Mouse (Mus musculus) neural tube, embryonic 11.5 days (tissue): Measurements from ENCODE around the gene Csnk1g1. TPM values are rescaled to one million over a fixed set of nuclear protein-coding genes. Genes with fewer than 3 reads are reported as not detected.

Source experiments
- ATAC-seq: fragments of 200-750 bp; cut with Nextera tagmentation; 2 replicates; pipeline ENCODE4 v1.8.0; 2017; ENCODE audit warnings: moderate number of reproducible peaks, mild to moderate bottlenecking, moderate TSS enrichment, moderate library complexity; ENCODE audit not compliant: insufficient read depth, low FRiP score, low TSS enrichment
- DNase-seq: peaks from one replicate; pipeline ENCODE4 v3.0.0-alpha.2; 2015; ENCODE audit warnings: low spot score
- H3K27ac ChIP-seq: fragments of 300-500 bp; sonication (generic); 2 replicates; pipeline ENCODE4 v1.5.1; 2014; ENCODE audit warnings: low read depth, mild to moderate bottlenecking, low read length
- H3K27me3 ChIP-seq: fragments of 300-500 bp; sonication (generic); 2 replicates; pipeline ENCODE4 v1.6.1; 2014; ENCODE audit warnings: mild to moderate bottlenecking, low read length, mixed read lengths; ENCODE audit not compliant: control insufficient read depth, insufficient read depth
- H3K36me3 ChIP-seq: fragments of 300-500 bp; sonication (generic); 2 replicates; pipeline ENCODE4 v1.6.1; 2014; ENCODE audit warnings: mild to moderate bottlenecking, low read length, moderate library complexity, mixed read lengths; ENCODE audit not compliant: control insufficient read depth, insufficient read depth
- H3K4me1 ChIP-seq: fragments of 300-500 bp; sonication (generic); 2 replicates; pipeline ENCODE4 v1.6.1; 2014; ENCODE audit warnings: low read length, mixed read lengths; ENCODE audit not compliant: control insufficient read depth, insufficient read depth
- H3K4me2 ChIP-seq: fragments of 300-500 bp; sonication (generic); 2 replicates; pipeline ENCODE4 v1.6.1; 2014; ENCODE audit warnings: low read depth, mild to moderate bottlenecking, moderate library complexity
- H3K4me3 ChIP-seq: fragments of 300-500 bp; sonication (generic); 2 replicates; pipeline ENCODE4 v1.5.1; 2014; ENCODE audit warnings: low read depth, low read length
- H3K9ac ChIP-seq: fragments of 300-500 bp; sonication (generic); 2 replicates; pipeline ENCODE4 v1.6.1; 2014; ENCODE audit warnings: mild to moderate bottlenecking, low read length
- H3K9me3 ChIP-seq: fragments of 300-500 bp; sonication (generic); 2 replicates; pipeline ENCODE4 v1.6.1; 2016; ENCODE audit warnings: low read length; ENCODE audit not compliant: control insufficient read depth
- WGBS: fragments of 180-500 bp; shearing (Covaris S2); extraction: QIAGEN DNeasy Blood & Tissue Kit; methylation state at CpG from one replicate; pipeline ENCODE4 v1.1.7; 2014; 5-methylcytosine and 5-hydroxymethylcytosine counted together
- polyA plus RNA-seq: library from polyadenylated mRNA; unstranded; fragments of >200 nt; fragmentation: Nextera tagmentation; extraction: Ambion mirVana; gene quantifications from 2 replicates; pipeline ENCODE4 v1.2.1, GENCODE M21; 2014

Csnk1g1 gene
- polyA plus RNA-seq, 1 experiment from 2014 or later = 20.9 TPM

DNA sequence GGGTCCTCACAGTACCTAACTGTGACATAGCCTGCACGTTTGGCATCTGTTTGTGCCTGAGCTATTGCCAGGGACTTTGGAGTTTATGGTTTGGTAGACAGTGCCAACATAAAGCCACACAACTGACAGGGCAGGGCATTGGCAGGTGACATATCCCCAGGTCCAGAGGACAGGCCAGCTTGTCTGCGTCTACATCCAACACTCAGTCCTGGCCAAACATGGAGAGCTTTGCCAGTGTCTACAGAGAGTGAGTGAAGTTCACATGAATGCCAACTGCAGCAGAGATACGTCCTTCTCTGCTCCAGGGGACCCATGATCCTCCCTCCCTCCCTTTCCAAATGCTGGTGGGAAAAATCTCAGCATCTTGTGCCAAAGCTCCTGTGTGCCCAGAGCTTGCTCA is 175.4 kb downstream of the Csnk1g1 start:
- Histone ChIP-seq H3K4me1 (no peaks in the 10 kb centered on the region), H3K9me3 (no peaks in the 10 kb centered on the region), H3K27me3 (no peaks in the 10 kb centered on the region), H3K27ac (no peak overlapping the region), H3K4me3 (no peak overlapping the region), H3K4me2 (no peak overlapping the region), H3K9ac (no peak overlapping the region), H3K36me3 (peaks cover 2% of the 10 kb centered on the region; the same call in 1 of the 2 replicates)
- DNase-seq (no peak), ATAC-seq (no peak)
- WGBS = 88% methylated on average over 3 of the region's 3 CpGs

DNA sequence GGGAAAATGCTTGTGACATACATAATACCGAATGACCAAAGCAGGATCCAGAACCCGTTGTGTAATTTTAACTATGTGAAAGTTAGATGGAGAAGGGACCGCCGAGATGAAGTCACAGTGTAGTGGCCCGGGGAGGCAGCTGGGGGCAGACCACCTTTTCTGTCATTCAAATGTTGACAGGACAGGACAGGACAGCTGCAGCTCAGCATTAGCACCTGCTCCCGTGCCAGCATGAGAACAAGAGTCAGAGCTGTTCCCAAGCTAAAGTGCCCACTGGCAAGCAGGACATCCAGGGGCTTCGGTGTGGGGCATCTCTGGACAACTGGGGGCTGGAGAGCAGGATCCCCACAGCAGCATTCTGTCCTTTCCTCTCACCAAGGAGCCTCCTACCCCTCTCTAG is 178.3 kb downstream of the Csnk1g1 start:
- WGBS = 93% methylated on average over 7 of the region's 7 CpGs
- no peak overlapping the region for H3K9ac ChIP-seq
- H3K27ac ChIP-seq = no peak overlapping the region
- no peaks in the 10 kb centered on the region for H3K4me1 ChIP-seq
- no peak for ATAC-seq
- H3K4me2 ChIP-seq = no peak overlapping the region
- DNase-seq = no peak
- no peaks in the 10 kb centered on the region for H3K9me3 ChIP-seq
- no peak overlapping the region for H3K4me3 ChIP-seq
- H3K27me3 ChIP-seq = no peaks in the 10 kb centered on the region
- H3K36me3 ChIP-seq = peaks cover 15% of the 10 kb centered on the region

DNA sequence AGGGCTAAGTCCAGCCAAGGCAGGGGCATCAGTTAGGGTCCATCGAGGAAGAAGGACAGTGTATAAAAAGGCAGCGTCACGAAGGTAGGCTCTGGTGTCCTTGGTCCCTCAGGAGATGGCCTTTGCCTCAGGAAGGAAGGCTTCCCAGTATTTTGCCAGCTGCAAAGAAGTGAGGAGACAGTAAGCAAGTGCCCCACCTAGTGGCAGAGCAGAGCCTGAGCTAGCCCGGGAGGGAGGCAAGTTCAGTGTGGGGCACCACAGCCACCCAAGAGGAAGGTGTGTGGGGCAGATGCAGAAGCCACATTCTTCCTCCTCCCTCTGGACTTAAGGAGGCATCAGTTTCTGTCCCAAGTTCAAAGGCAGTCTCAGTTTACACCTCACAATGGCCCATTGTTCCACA is 179.7 kb downstream of the Csnk1g1 start:
- no peaks in the 10 kb centered on the region for H3K4me1 ChIP-seq
- H3K4me3 ChIP-seq = no peak overlapping the region
- H3K27ac ChIP-seq = no peak overlapping the region
- no peak overlapping the region for H3K9ac ChIP-seq
- peaks cover 24% of the 10 kb centered on the region for H3K36me3 ChIP-seq
- 46% methylated on average over 4 of the region's 4 CpGs for WGBS
- DNase-seq = peak; percentile 44
- no peaks in the 10 kb centered on the region for H3K9me3 ChIP-seq
- no peak for ATAC-seq
- no peaks in the 10 kb centered on the region for H3K27me3 ChIP-seq
- H3K4me2 ChIP-seq = no peak overlapping the region

DNA sequence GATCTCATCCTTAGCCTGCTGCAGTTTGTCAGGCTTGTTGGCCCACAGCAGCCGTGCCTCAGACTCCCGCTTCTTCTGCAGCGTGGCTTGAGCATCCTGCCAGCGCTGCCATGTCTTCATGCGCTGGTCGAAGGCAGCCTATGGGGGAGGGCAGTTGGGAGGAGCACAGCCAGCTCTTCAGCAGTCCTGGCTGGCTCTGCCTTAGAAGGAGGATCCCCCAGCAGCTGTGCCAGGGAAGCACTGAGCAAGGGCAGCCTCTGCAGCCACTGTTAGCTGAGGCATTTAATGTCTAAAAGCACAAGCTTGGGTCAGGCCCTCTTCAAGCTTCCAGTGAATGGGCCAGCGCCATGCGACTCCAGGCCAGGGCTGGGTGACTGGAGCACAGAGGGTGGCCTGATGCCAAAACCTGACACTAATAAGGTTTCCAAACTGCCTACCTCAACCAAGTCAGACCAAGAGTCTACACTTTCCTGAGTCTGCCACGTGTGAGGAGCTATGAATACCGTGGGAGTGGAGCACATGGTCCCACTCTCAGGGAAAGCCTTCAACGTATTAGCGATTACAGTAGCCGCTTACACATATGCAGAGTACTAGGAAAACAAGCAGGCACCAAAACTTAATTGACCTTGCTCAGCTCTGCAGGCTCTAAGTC is 182.0 kb downstream of the Csnk1g1 start:
- Histone ChIP-seq H3K9me3 (no peaks in the 10 kb centered on the region), H3K27me3 (no peaks in the 10 kb centered on the region), H3K4me2 (no peak overlapping the region), H3K27ac (no peak overlapping the region), H3K4me3 (no peak overlapping the region), H3K9ac (no peak overlapping the region), H3K4me1 (no peaks in the 10 kb centered on the region), H3K36me3 (peaks cover 24% of the 10 kb centered on the region)
- DNase-seq (no peak), ATAC-seq (no peak)
- 93% methylated on average over 13 of the region's 13 CpGs for WGBS

DNA sequence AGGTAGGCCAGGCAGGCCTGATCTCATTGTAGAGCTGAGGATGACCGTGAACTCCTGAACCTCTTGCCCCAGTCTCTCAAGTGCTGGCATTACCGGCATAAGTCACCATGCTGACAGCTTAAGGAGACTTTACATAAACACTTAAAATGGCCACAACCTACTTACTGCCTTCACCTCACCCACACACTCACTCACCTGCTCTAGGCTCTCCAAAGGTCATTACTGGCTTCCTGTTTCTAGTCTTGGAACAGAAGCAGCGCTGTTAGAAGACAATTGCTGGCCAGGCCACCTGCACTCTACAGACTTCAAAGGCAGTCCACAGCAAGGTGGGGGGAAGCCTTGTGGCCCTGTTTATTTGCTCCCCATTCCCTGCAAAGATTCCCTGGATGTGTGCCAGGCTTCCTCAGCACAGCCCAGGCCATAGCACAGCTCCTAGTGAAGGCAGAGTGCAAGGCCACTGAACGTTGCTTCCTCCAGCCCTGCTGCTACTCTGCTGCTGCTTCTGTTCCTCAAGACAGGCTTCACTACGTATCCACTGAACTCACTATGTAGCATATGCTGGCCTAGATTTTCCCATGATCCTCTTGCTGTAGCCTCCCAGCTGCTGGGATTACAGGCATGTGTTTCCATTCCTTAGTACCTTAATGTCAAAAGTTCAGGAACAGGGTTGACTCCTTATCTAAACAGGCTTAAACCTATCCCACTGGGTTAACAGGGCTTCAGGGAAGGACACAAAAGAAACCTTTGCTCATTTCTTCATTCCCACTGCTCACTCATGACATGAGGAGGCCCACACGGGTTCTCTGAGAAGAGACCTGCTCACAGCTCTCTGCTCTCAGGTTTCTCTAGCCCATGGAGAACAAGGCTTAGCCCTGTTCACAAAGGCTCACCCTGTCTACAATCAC is 182.9 kb downstream of the Csnk1g1 start:
- Histone ChIP-seq H3K27me3 (no peaks in the 10 kb centered on the region), H3K4me2 (no peak overlapping the region), H3K4me1 (no peaks in the 10 kb centered on the region), H3K9ac (no peak overlapping the region), H3K9me3 (no peaks in the 10 kb centered on the region), H3K36me3 (peaks cover 24% of the 10 kb centered on the region), H3K27ac (no peak overlapping the region), H3K4me3 (no peak overlapping the region)
- DNase-seq = no peak
- 86% methylated on average over 6 of the region's 6 CpGs for WGBS
- no peak for ATAC-seq

DNA sequence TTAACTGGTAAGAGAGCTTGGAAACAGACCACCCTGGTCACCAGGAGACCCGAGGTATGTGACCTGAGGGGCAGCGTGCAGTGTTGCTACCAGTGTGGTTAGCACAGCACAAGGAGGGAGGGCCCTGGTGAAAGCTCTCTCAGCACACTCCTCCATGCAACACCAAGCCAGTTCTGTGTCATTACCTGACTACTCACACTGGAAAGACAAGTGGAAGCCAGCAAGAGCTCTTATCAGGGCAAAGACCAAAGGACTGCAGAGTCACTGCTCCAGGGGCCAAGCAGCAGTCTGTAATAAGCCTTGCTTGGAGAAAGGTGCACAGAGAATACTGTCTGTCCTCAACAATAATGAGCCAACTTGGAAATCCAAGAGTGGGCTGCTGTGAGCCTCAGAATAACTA is 183.9 kb downstream of the Csnk1g1 start:
- Histone ChIP-seq H3K9me3 (no peaks in the 10 kb centered on the region), H3K27ac (no peak overlapping the region), H3K9ac (no peak overlapping the region), H3K4me1 (no peaks in the 10 kb centered on the region), H3K4me3 (no peak overlapping the region), H3K27me3 (no peaks in the 10 kb centered on the region), H3K36me3 (peaks cover 21% of the 10 kb centered on the region), H3K4me2 (no peak overlapping the region)
- no peak for ATAC-seq
- DNase-seq = no peak
- 95% methylated on average over 2 of the region's 2 CpGs for WGBS

Other genes starting within 250 kb of the Csnk1g1 start
- 254 and 263 TPM in 2 replicates for gene Oaz2, start 240.9 kb upstream of the Csnk1g1 start, polyA plus RNA-seq
- 9.1 and 9.2 TPM in 2 replicates for gene Zfp609, start 81.4 kb upstream of the Csnk1g1 start, polyA plus RNA-seq
- gene Pclaf, start 18.7 kb upstream of the Csnk1g1 start, polyA plus RNA-seq = 203 and 215 TPM in 2 replicates
- gene Trip4, start 130 bp upstream of the Csnk1g1 start, polyA plus RNA-seq = 35.4 and 36.2 TPM in 2 replicates
- 517 and 527 TPM in 2 replicates for gene Ppib, start 151.3 kb downstream of the Csnk1g1 start, polyA plus RNA-seq
- gene Snx22, start 160.8 kb downstream of the Csnk1g1 start, polyA plus RNA-seq = 3.4 and 4.9 TPM in 2 replicates
- gene Snx1, start 217.7 kb downstream of the Csnk1g1 start, polyA plus RNA-seq = 127 and 131 TPM in 2 replicates
- gene Ciao2a, start 217.7 kb downstream of the Csnk1g1 start, polyA plus RNA-seq = 126 and 131 TPM in 2 replicates
- gene Dapk2, start 249.3 kb downstream of the Csnk1g1 start, polyA plus RNA-seq = 3.1 and 3.4 TPM in 2 replicates